ENCODE assay signal across 18 mouse cellular contexts in the genomic region with DNA sequence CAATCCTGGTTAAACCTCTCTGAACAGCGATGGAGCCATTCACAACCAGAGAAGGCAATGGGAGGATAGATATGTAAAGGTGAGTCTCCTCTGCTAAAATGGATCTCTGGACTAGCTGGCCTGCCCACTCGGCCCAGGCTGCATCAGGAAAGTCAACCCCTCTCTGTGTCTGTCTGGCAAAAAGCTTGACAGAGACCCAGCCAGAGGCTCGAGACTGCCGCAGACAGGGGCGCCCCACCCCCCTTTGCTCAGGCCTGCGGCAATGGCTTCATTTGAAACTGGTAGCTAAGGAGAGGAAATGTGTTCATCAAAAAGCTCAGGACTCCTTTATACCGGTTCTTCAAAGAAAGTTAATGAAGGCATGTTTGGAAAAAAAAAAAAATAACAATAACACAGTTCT.
DNase-seq lines count a peak whose midpoint lies in the region; ATAC-seq lines count a peak whose summit lies in the region.
"Had no signal": no experiment of that assay in that cellular context is flagged by ENCODE, and none has a peak within 500 bp of the region (broad histone marks: within the 10 kb centered on the region; RNA-seq: fewer than 3 reads in every experiment).

No protein-coding gene starts in this region.

- H3K27me3 ChIP-seq in hindbrain, embryonic 10.5 days (ENCODE audit: insufficient read depth, poor library complexity, severe bottlenecking), result no peaks in the 10 kb centered on the region
- no peaks in the 10 kb centered on the region for H3K27me3 ChIP-seq in hindbrain, embryonic 14.5 days (ENCODE audit: control insufficient read depth, insufficient read depth, low read length)
- H3K27me3 ChIP-seq in midbrain, embryonic 15.5 days (replicated peaks), result no peaks in the 10 kb centered on the region
- H3K27me3 ChIP-seq: stomach, embryonic 15.5 days had no signal

- DNase-seq in hindbrain, embryonic 10.5 days (ENCODE audit: low spot score), result peak; percentile 43
- DNase-seq in hindbrain, embryonic 14.5 days (ENCODE audit: low spot score), result no peak
- DNase-seq in embryo, embryonic 10.5 days (ENCODE audit: low spot score), result peak; percentile 64
- DNase-seq in hindlimb bud, embryonic 11.5 days (ENCODE audit: extremely low spot score, low read depth, low spot score), result peak; percentile 20
- DNase-seq in thymus, postnatal 25 days, result no peak
- DNase-seq in layer of hippocampus, adult 8-10 months (ENCODE audit: low spot score in 2 of 2), result no peak
- DNase-seq: B cell, adult 2 months; cerebellum, adult 11-12 months; cerebellum, postnatal 36 days; gastrocnemius, postnatal 14 days; heart, postnatal 10 days; lung, embryonic 14.5 days; spleen, adult 18-20 months; thymus, postnatal 14 days had no signal

- H3K9me3 ChIP-seq in hindbrain, embryonic 10.5 days, result no peaks in the 10 kb centered on the region
- no peaks in the 10 kb centered on the region for H3K9me3 ChIP-seq in hindbrain, embryonic 14.5 days (ENCODE audit: control insufficient read depth, low read length)
- no peaks in the 10 kb centered on the region for H3K9me3 ChIP-seq in midbrain, embryonic 15.5 days
- H3K9me3 ChIP-seq: stomach, embryonic 15.5 days had no signal

- peak overlapping the region; percentile 66; the same call in 1 of the 2 replicates for H3K27ac ChIP-seq in hindbrain, embryonic 10.5 days
- H3K27ac ChIP-seq in hindbrain, embryonic 14.5 days, result no peak overlapping the region
- 0 out of 2 replicates have a peak overlapping the region, but pooled peaks have one; percentile 24 for H3K27ac ChIP-seq in midbrain, embryonic 15.5 days
- H3K27ac ChIP-seq: stomach, embryonic 15.5 days had no signal

- no peak overlapping the region for H3K9ac ChIP-seq in hindbrain, embryonic 14.5 days
- H3K9ac ChIP-seq in midbrain, embryonic 15.5 days, result no peak overlapping the region
- H3K9ac ChIP-seq: lung, embryonic 14.5 days; stomach, embryonic 15.5 days had no signal

- H3K4me2 ChIP-seq in hindbrain, embryonic 14.5 days (replicated peaks), result no peak overlapping the region
- H3K4me2 ChIP-seq in midbrain, embryonic 15.5 days, result no peak overlapping the region
- H3K4me2 ChIP-seq: liver, embryonic 11.5 days; lung, embryonic 14.5 days; stomach, embryonic 15.5 days had no signal

- H3K4me1 ChIP-seq in hindbrain, embryonic 10.5 days (replicated peaks), result peaks cover 27% of the 10 kb centered on the region
- peaks cover 3% of the 10 kb centered on the region; the same call in 1 of the 2 replicates for H3K4me1 ChIP-seq in hindbrain, embryonic 14.5 days (replicated peaks; ENCODE audit: control insufficient read depth, insufficient read depth, low read length)
- H3K4me1 ChIP-seq in midbrain, embryonic 15.5 days, result peaks cover 5% of the 10 kb centered on the region
- H3K4me1 ChIP-seq: stomach, embryonic 15.5 days had no signal

- H3K4me3 ChIP-seq in hindbrain, embryonic 10.5 days, result 0 out of 2 replicates have a peak overlapping the region, but pooled peaks have one; percentile 16
- no peak overlapping the region for H3K4me3 ChIP-seq in hindbrain, embryonic 14.5 days (replicated peaks; ENCODE audit: low read length)
- no peak overlapping the region for H3K4me3 ChIP-seq in midbrain, embryonic 15.5 days
- H3K4me3 ChIP-seq: myocyte; stomach, embryonic 15.5 days had no signal

- ATAC-seq in hindbrain, embryonic 14.5 days (ENCODE audit: low FRiP score), result no peak
- ATAC-seq in midbrain, embryonic 15.5 days (replicated peaks), result no peak

- H3K36me3 ChIP-seq in hindbrain, embryonic 10.5 days, result 0 out of 2 replicates have a peak, but pooled peaks cover 9% of the 10 kb centered on the region
- H3K36me3 ChIP-seq in hindbrain, embryonic 14.5 days (replicated peaks; ENCODE audit: control insufficient read depth, insufficient read depth), result no peaks in the 10 kb centered on the region
- no peaks in the 10 kb centered on the region for H3K36me3 ChIP-seq in midbrain, embryonic 15.5 days (replicated peaks)
- H3K36me3 ChIP-seq: stomach, embryonic 15.5 days had no signal

- 12% methylated on average over 7 of the region's 7 CpGs for WGBS in hindbrain, embryonic 10.5 days
- WGBS in hindbrain, embryonic 14.5 days, result 6% methylated on average over 7 of the region's 7 CpGs
- 18% methylated on average over 7 of the region's 7 CpGs for whole genome bisulfite sequencing in midbrain, embryonic 15.5 days

Comparison
In these comparisons a context has a peak if more than half of its experiments do, and no peak if none do; other contexts are left out.
1. DNase-seq: peak in hindbrain, embryonic 10.5 days (single experiment), embryo, embryonic 10.5 days (single experiment) and hindlimb bud, embryonic 11.5 days (single experiment); none in hindbrain, embryonic 14.5 days (single experiment), thymus, postnatal 25 days (single experiment) and layer of hippocampus, adult 8-10 months (0 of 2).